Mouse (Mus musculus): ENCODE measurements at regions not wholly inside any gene's neighbourhood (a gene's known extent, or its start where the extent isn't known, plus 50 kb on each side); places are given as distances from the start of the nearest gene placed in this dataset.

GRCm38 (mm10) chr2:50667180-50667579 lies 370.6 kb upstream of the Mmadhc start:
- Histone ChIP-seq H3K4me3 (ENCODE audit: low read depth, low read length) (no peak overlapping the region), H3K9ac (replicated peaks; ENCODE audit: low read depth) (no peak overlapping the region), H3K4me1 (ENCODE audit: insufficient read depth, low read depth, low read length) (no peaks in the 10 kb centered on the region), H3K4me2 (replicated peaks; ENCODE audit: low read depth, low read length) (no peak overlapping the region), H3K36me3 (ENCODE audit: insufficient read depth, low read length) (no peaks in the 10 kb centered on the region), H3K9me3 (ENCODE audit: low read length) (no peaks in the 10 kb centered on the region), H3K27me3 (replicated peaks; ENCODE audit: insufficient read depth, low read length) (no peaks in the 10 kb centered on the region), H3K27ac (ENCODE audit: low read length) (no peak overlapping the region)
- no peak for TF ChIP-seq EP300 (IDR thresholded peaks at IDR 0.05)
- TF ChIP-seq CTCF (IDR thresholded peaks at IDR 0.05) = no peak
- ATAC-seq (no peak), DNase-seq (ENCODE audit: low spot score) (no peak)
- WGBS = 32% methylated on average over 3 of the region's 3 CpGs

DNA sequence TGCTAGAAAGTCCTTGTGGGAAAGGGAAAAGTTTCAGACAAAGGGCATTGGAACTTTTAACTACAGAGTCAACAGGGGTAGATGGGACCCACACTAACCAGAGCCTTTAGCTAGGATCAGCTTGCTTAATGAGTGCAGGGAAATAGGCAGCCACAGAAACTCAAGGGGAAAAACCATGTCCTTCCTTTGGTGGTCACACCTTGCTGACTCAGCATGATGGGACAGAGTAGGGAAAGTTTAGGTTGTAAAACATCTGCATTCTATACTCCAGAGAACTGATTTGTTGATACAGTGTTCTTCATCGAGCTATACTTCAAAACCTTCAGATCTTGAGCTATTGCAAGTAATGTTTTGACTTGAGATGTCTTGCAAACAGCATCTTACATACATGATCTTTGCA lies 365.9 kb upstream of the Mmadhc start:
- TF ChIP-seq EP300 (IDR thresholded peaks at IDR 0.05) = no peak
- no peak for TF ChIP-seq CTCF (IDR thresholded peaks at IDR 0.05)
- WGBS = 84% methylated on average over 1 of the region's 1 CpGs
- no peaks in the 10 kb centered on the region for H3K27me3 ChIP-seq (replicated peaks; ENCODE audit: insufficient read depth, low read length)
- H3K4me2 ChIP-seq (replicated peaks; ENCODE audit: low read depth, low read length) = no peak overlapping the region
- H3K4me1 ChIP-seq (ENCODE audit: insufficient read depth, low read depth, low read length) = no peaks in the 10 kb centered on the region
- H3K27ac ChIP-seq (ENCODE audit: low read length) = no peak overlapping the region
- H3K36me3 ChIP-seq (ENCODE audit: insufficient read depth, low read length) = no peaks in the 10 kb centered on the region
- no peak overlapping the region for H3K4me3 ChIP-seq (ENCODE audit: low read depth, low read length)
- ATAC-seq = no peak
- no peaks in the 10 kb centered on the region for H3K9me3 ChIP-seq (ENCODE audit: low read length)
- H3K9ac ChIP-seq (replicated peaks; ENCODE audit: low read depth) = no peak overlapping the region
- no peak for DNase-seq (ENCODE audit: low spot score)

GRCm38 (mm10) chr2:50660000-50660399 lies 363.4 kb upstream of the Mmadhc start:
- H3K4me1 ChIP-seq (ENCODE audit: insufficient read depth, low read depth, low read length) = no peaks in the 10 kb centered on the region
- no peak overlapping the region for H3K9ac ChIP-seq (replicated peaks; ENCODE audit: low read depth)
- ATAC-seq (no peak), DNase-seq (ENCODE audit: low spot score) (no peak)
- H3K36me3 ChIP-seq (ENCODE audit: insufficient read depth, low read length) = no peaks in the 10 kb centered on the region
- H3K4me2 ChIP-seq (replicated peaks; ENCODE audit: low read depth, low read length) = no peak overlapping the region
- H3K27me3 ChIP-seq (replicated peaks; ENCODE audit: insufficient read depth, low read length) = no peaks in the 10 kb centered on the region
- H3K4me3 ChIP-seq (ENCODE audit: low read depth, low read length) = no peak overlapping the region
- no peaks in the 10 kb centered on the region for H3K9me3 ChIP-seq (ENCODE audit: low read length)
- H3K27ac ChIP-seq (ENCODE audit: low read length) = no peak overlapping the region
- WGBS = 48% methylated on average over 2 of the region's 2 CpGs
- TF ChIP-seq CTCF (IDR thresholded peaks at IDR 0.05) = no peak
- no peak for TF ChIP-seq EP300 (IDR thresholded peaks at IDR 0.05)

DNA sequence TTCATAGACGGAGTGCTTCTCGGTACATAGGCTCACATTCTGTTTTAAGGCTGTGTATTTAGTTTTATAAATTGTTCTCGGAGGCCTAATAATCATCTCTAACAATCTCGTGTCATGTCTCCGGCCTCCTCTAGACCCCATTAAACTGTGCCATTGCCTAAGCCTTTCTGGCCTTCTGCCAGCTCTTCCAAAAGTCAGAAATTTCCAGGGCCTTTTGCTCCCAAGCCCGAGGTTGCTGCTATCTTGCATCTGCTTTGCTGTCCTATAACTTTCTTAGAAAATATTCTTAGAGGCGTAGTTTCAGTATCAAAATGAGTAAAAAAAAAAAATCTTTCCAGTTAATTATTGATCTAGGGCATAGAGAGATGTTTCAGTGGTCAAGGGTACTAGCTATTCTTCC lies 361.2 kb upstream of the Mmadhc start:
- Histone ChIP-seq H3K36me3 (ENCODE audit: insufficient read depth, low read length) (no peaks in the 10 kb centered on the region), H3K9me3 (ENCODE audit: low read length) (no peaks in the 10 kb centered on the region), H3K4me3 (ENCODE audit: low read depth, low read length) (no peak overlapping the region), H3K4me1 (ENCODE audit: insufficient read depth, low read depth, low read length) (no peaks in the 10 kb centered on the region), H3K4me2 (replicated peaks; ENCODE audit: low read depth, low read length) (no peak overlapping the region), H3K27ac (ENCODE audit: low read length) (no peak overlapping the region), H3K27me3 (replicated peaks; ENCODE audit: insufficient read depth, low read length) (no peaks in the 10 kb centered on the region), H3K9ac (replicated peaks; ENCODE audit: low read depth) (no peak overlapping the region)
- DNase-seq (ENCODE audit: low spot score) = no peak
- 69% methylated on average over 7 of the region's 7 CpGs for WGBS
- no peak for TF ChIP-seq CTCF (IDR thresholded peaks at IDR 0.05)
- no peak for TF ChIP-seq EP300 (IDR thresholded peaks at IDR 0.05)
- ATAC-seq = no peak

DNA sequence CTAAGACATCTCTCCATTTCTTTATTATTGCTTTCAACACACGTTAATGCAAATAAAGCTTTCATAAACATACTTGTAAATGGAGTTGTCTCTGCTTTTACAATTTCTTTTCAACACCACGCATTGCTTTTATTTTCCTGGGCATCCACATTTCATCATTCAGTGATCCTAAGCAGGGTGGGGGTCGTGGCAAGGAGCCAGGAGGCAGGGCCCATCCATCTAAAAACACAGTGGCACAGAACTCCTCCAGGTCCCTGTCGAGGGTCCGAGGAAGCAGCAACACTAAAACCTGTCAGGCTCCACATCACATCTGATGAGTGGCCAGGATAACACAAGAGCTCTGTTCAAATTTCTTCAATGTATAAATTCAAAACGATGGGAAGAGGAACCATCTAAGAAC lies 359.8 kb upstream of the Mmadhc start:
- H3K27ac ChIP-seq (ENCODE audit: low read length) = no peak overlapping the region
- ATAC-seq (no peak), DNase-seq (ENCODE audit: low spot score) (no peak)
- H3K27me3 ChIP-seq (replicated peaks; ENCODE audit: insufficient read depth, low read length) = no peaks in the 10 kb centered on the region
- 67% methylated on average over 6 of the region's 6 CpGs for WGBS
- H3K9ac ChIP-seq (replicated peaks; ENCODE audit: low read depth) = no peak overlapping the region
- no peak overlapping the region for H3K4me2 ChIP-seq (replicated peaks; ENCODE audit: low read depth, low read length)
- no peaks in the 10 kb centered on the region for H3K9me3 ChIP-seq (ENCODE audit: low read length)
- no peaks in the 10 kb centered on the region for H3K4me1 ChIP-seq (ENCODE audit: insufficient read depth, low read depth, low read length)
- TF ChIP-seq CTCF (IDR thresholded peaks at IDR 0.05) (no peak), EP300 (IDR thresholded peaks at IDR 0.05) (no peak)
- no peak overlapping the region for H3K4me3 ChIP-seq (ENCODE audit: low read depth, low read length)
- H3K36me3 ChIP-seq (ENCODE audit: insufficient read depth, low read length) = no peaks in the 10 kb centered on the region

GRCm38 (mm10) chr2:50654953-50655324 lies 358.3 kb upstream of the Mmadhc start:
- no peak overlapping the region for H3K27ac ChIP-seq (ENCODE audit: low read length)
- no peak overlapping the region for H3K4me2 ChIP-seq (replicated peaks; ENCODE audit: low read depth, low read length)
- H3K9me3 ChIP-seq (ENCODE audit: low read length) = no peaks in the 10 kb centered on the region
- H3K36me3 ChIP-seq (ENCODE audit: insufficient read depth, low read length) = no peaks in the 10 kb centered on the region
- no peaks in the 10 kb centered on the region for H3K27me3 ChIP-seq (replicated peaks; ENCODE audit: insufficient read depth, low read length)
- H3K4me3 ChIP-seq (ENCODE audit: low read depth, low read length) = no peak overlapping the region
- DNase-seq (ENCODE audit: low spot score) = no peak
- no peak overlapping the region for H3K9ac ChIP-seq (replicated peaks; ENCODE audit: low read depth)
- 66% methylated on average over 7 of the region's 7 CpGs for WGBS
- ATAC-seq = no peak
- no peak for TF ChIP-seq CTCF (IDR thresholded peaks at IDR 0.05)
- no peak for TF ChIP-seq EP300 (IDR thresholded peaks at IDR 0.05)
- no peaks in the 10 kb centered on the region for H3K4me1 ChIP-seq (ENCODE audit: insufficient read depth, low read depth, low read length)

- 78% methylated on average over 8 of the region's 8 CpGs for whole genome bisulfite sequencing
- TF ChIP-seq CTCF (IDR thresholded peaks at IDR 0.05) (no peak), EP300 (IDR thresholded peaks at IDR 0.05) (no peak)
- Histone ChIP-seq H3K9ac (replicated peaks; ENCODE audit: low read depth) (no peak overlapping the region), H3K27me3 (replicated peaks; ENCODE audit: insufficient read depth, low read length) (no peaks in the 10 kb centered on the region), H3K4me1 (ENCODE audit: insufficient read depth, low read depth, low read length) (no peaks in the 10 kb centered on the region), H3K36me3 (ENCODE audit: insufficient read depth, low read length) (no peaks in the 10 kb centered on the region), H3K27ac (ENCODE audit: low read length) (no peak overlapping the region), H3K4me3 (ENCODE audit: low read depth, low read length) (no peak overlapping the region), H3K9me3 (ENCODE audit: low read length) (no peaks in the 10 kb centered on the region), H3K4me2 (replicated peaks; ENCODE audit: low read depth, low read length) (no peak overlapping the region)
- ATAC-seq = no peak
- DNase-seq (ENCODE audit: low spot score) = no peak
These were observed 357.8 kb upstream of the Mmadhc start for GRCm38 (mm10) chr2:50654221-50654952.

All from lung, postnatal 0 days (tissue).